Mouse (Mus musculus): ENCODE results near the gene H2-Eb2. TPM values are rescaled to one million over a fixed set of nuclear protein-coding genes. Genes with fewer than 3 reads are reported as not detected.
"Not testable (repeated sequence)": the region's sequence is repeated elsewhere in the genome, so short reads cannot be mapped to it uniquely, and the experiment has no call there.

Gene H2-Eb2
- polyA plus RNA-seq, 1 experiment from 2014 or later = 0.25 TPM

- ATAC-seq; H3K4me1 ChIP-seq (ENCODE audit: control insufficient read depth, insufficient read depth, low read depth, low read length): not testable (repeated sequence)
These were observed 14.9 kb upstream of the H2-Eb2 start for GRCm38 (mm10) chr17:34310526-34310925.

GRCm38 (mm10) chr17:34312185-34312584 lies 13.3 kb upstream of the H2-Eb2 start:
- 75% methylated on average over 1 of the region's 1 CpGs for WGBS
- H3K27ac ChIP-seq (ENCODE audit: low read depth, low read length) = no peak overlapping the region
- 0 out of 2 replicates have a peak, but pooled peaks cover 2% of the 10 kb centered on the region for H3K4me1 ChIP-seq (ENCODE audit: control insufficient read depth, insufficient read depth, low read depth, low read length)
- no peak overlapping the region for H3K4me3 ChIP-seq (ENCODE audit: low read length)
- no peak overlapping the region for H3K4me2 ChIP-seq (ENCODE audit: low read length)
- H3K9ac ChIP-seq (ENCODE audit: low read depth, low read length) = no peak overlapping the region
- H3K27me3 ChIP-seq (replicated peaks; ENCODE audit: control insufficient read depth, insufficient read depth, low read length) = no peaks in the 10 kb centered on the region
- ATAC-seq = no peak
- no peaks in the 10 kb centered on the region for H3K36me3 ChIP-seq (ENCODE audit: control insufficient read depth, insufficient read depth, low read length)
- no peaks in the 10 kb centered on the region for H3K9me3 ChIP-seq (ENCODE audit: control insufficient read depth, low read length)

More at GRCm38 (mm10) chr17:34310526-34310925, 14.9 kb upstream of the H2-Eb2 start:
- H3K36me3 ChIP-seq (ENCODE audit: control insufficient read depth, insufficient read depth, low read length); H3K9ac ChIP-seq (ENCODE audit: low read depth, low read length); H3K4me2 ChIP-seq (ENCODE audit: low read length); H3K4me3 ChIP-seq (ENCODE audit: low read length); H3K9me3 ChIP-seq (ENCODE audit: control insufficient read depth, low read length); H3K27me3 ChIP-seq (replicated peaks; ENCODE audit: control insufficient read depth, insufficient read depth, low read length); H3K27ac ChIP-seq (ENCODE audit: low read depth, low read length): not testable (repeated sequence)
- 82% methylated on average over 3 of the region's 3 CpGs for WGBS

GRCm38 (mm10) chr17:34313393-34313792 lies 12.1 kb upstream of the H2-Eb2 start:
- Histone ChIP-seq H3K9ac (ENCODE audit: low read depth, low read length) (no peak overlapping the region), H3K27ac (ENCODE audit: low read depth, low read length) (no peak overlapping the region), H3K27me3 (replicated peaks; ENCODE audit: control insufficient read depth, insufficient read depth, low read length) (no peaks in the 10 kb centered on the region), H3K4me2 (ENCODE audit: low read length) (no peak overlapping the region), H3K36me3 (ENCODE audit: control insufficient read depth, insufficient read depth, low read length) (no peaks in the 10 kb centered on the region), H3K4me3 (ENCODE audit: low read length) (no peak overlapping the region), H3K4me1 (ENCODE audit: control insufficient read depth, insufficient read depth, low read depth, low read length) (0 out of 2 replicates have a peak, but pooled peaks cover 2% of the 10 kb centered on the region), H3K9me3 (ENCODE audit: control insufficient read depth, low read length) (no peaks in the 10 kb centered on the region)
- 39% methylated on average over 3 of the region's 3 CpGs for WGBS
- peak; percentile 66; the same call in 1 of the 2 replicates for ATAC-seq

- Histone ChIP-seq H3K27me3 (replicated peaks; ENCODE audit: control insufficient read depth, insufficient read depth, low read length) (no peaks in the 10 kb centered on the region), H3K9me3 (ENCODE audit: control insufficient read depth, low read length) (no peaks in the 10 kb centered on the region), H3K4me2 (ENCODE audit: low read length) (no peak overlapping the region), H3K36me3 (ENCODE audit: control insufficient read depth, insufficient read depth, low read length) (no peaks in the 10 kb centered on the region), H3K27ac (ENCODE audit: low read depth, low read length) (no peak overlapping the region), H3K4me1 (ENCODE audit: control insufficient read depth, insufficient read depth, low read depth, low read length) (no peaks in the 10 kb centered on the region), H3K4me3 (ENCODE audit: low read length) (no peak overlapping the region), H3K9ac (ENCODE audit: low read depth, low read length) (no peak overlapping the region)
- no peak for ATAC-seq
- 58% methylated on average over 9 of the region's 9 CpGs for WGBS
These were observed 11.2 kb upstream of the H2-Eb2 start for GRCm38 (mm10) chr17:34314286-34314685.

GRCm38 (mm10) chr17:34315512-34315911 lies 10.0 kb upstream of the H2-Eb2 start:
- no peak for ATAC-seq
- H3K9me3 ChIP-seq (ENCODE audit: control insufficient read depth, low read length) = no peaks in the 10 kb centered on the region
- no peak overlapping the region for H3K27ac ChIP-seq (ENCODE audit: low read depth, low read length)
- H3K36me3 ChIP-seq (ENCODE audit: control insufficient read depth, insufficient read depth, low read length) = no peaks in the 10 kb centered on the region
- H3K9ac ChIP-seq (ENCODE audit: low read depth, low read length) = no peak overlapping the region
- H3K27me3 ChIP-seq (replicated peaks; ENCODE audit: control insufficient read depth, insufficient read depth, low read length) = no peaks in the 10 kb centered on the region
- no peak overlapping the region for H3K4me2 ChIP-seq (ENCODE audit: low read length)
- H3K4me3 ChIP-seq (ENCODE audit: low read length) = no peak overlapping the region
- WGBS = 87% methylated on average over 1 of the region's 1 CpGs
- H3K4me1 ChIP-seq (ENCODE audit: control insufficient read depth, insufficient read depth, low read depth, low read length) = no peaks in the 10 kb centered on the region

GRCm38 (mm10) chr17:34316697-34317096 lies 8.8 kb upstream of the H2-Eb2 start:
- H3K9ac ChIP-seq (ENCODE audit: low read depth, low read length) = no peak overlapping the region
- ATAC-seq = no peak
- 81% methylated on average over 2 of the region's 2 CpGs for WGBS
- no peak overlapping the region for H3K4me2 ChIP-seq (ENCODE audit: low read length)
- no peaks in the 10 kb centered on the region for H3K9me3 ChIP-seq (ENCODE audit: control insufficient read depth, low read length)
- H3K27me3 ChIP-seq (replicated peaks; ENCODE audit: control insufficient read depth, insufficient read depth, low read length) = no peaks in the 10 kb centered on the region
- H3K4me1 ChIP-seq (ENCODE audit: control insufficient read depth, insufficient read depth, low read depth, low read length) = no peaks in the 10 kb centered on the region
- no peak overlapping the region for H3K4me3 ChIP-seq (ENCODE audit: low read length)
- H3K36me3 ChIP-seq (ENCODE audit: control insufficient read depth, insufficient read depth, low read length) = no peaks in the 10 kb centered on the region
- H3K27ac ChIP-seq (ENCODE audit: low read depth, low read length) = no peak overlapping the region

- H3K27ac ChIP-seq (ENCODE audit: low read depth, low read length) = no peak overlapping the region
- no peak overlapping the region for H3K9ac ChIP-seq (ENCODE audit: low read depth, low read length)
- ATAC-seq = no peak
- no peak overlapping the region for H3K4me2 ChIP-seq (ENCODE audit: low read length)
- no peak overlapping the region for H3K4me3 ChIP-seq (ENCODE audit: low read length)
- no peaks in the 10 kb centered on the region for H3K27me3 ChIP-seq (replicated peaks; ENCODE audit: control insufficient read depth, insufficient read depth, low read length)
- 44% methylated on average over 2 of the region's 2 CpGs for WGBS
- no peaks in the 10 kb centered on the region for H3K4me1 ChIP-seq (ENCODE audit: control insufficient read depth, insufficient read depth, low read depth, low read length)
- no peaks in the 10 kb centered on the region for H3K36me3 ChIP-seq (ENCODE audit: control insufficient read depth, insufficient read depth, low read length)
- H3K9me3 ChIP-seq (ENCODE audit: control insufficient read depth, low read length) = no peaks in the 10 kb centered on the region
These were observed 8.2 kb upstream of the H2-Eb2 start for GRCm38 (mm10) chr17:34317275-34317674.

GRCm38 (mm10) chr17:34326373-34326772 lies 908 bp downstream of the H2-Eb2 start:
- H3K36me3 ChIP-seq (ENCODE audit: control insufficient read depth, insufficient read depth, low read length) = no peaks in the 10 kb centered on the region
- no peaks in the 10 kb centered on the region for H3K4me1 ChIP-seq (ENCODE audit: control insufficient read depth, insufficient read depth, low read depth, low read length)
- no peak overlapping the region for H3K4me2 ChIP-seq (ENCODE audit: low read length)
- H3K4me3 ChIP-seq (ENCODE audit: low read length) = no peak overlapping the region
- 78% methylated on average over 3 of the region's 3 CpGs for WGBS
- no peak overlapping the region for H3K9ac ChIP-seq (ENCODE audit: low read depth, low read length)
- H3K9me3 ChIP-seq (ENCODE audit: control insufficient read depth, low read length) = no peaks in the 10 kb centered on the region
- no peak overlapping the region for H3K27ac ChIP-seq (ENCODE audit: low read depth, low read length)
- no peaks in the 10 kb centered on the region for H3K27me3 ChIP-seq (replicated peaks; ENCODE audit: control insufficient read depth, insufficient read depth, low read length)
- no peak for ATAC-seq

GRCm38 (mm10) chr17:34329807-34330206 lies 4.3 kb downstream of the H2-Eb2 start:
- WGBS = 76% methylated on average over 2 of the region's 2 CpGs
- no peaks in the 10 kb centered on the region for H3K9me3 ChIP-seq (ENCODE audit: control insufficient read depth, low read length)
- ATAC-seq = no peak
- no peaks in the 10 kb centered on the region for H3K4me1 ChIP-seq (ENCODE audit: control insufficient read depth, insufficient read depth, low read depth, low read length)
- H3K36me3 ChIP-seq (ENCODE audit: control insufficient read depth, insufficient read depth, low read length) = no peaks in the 10 kb centered on the region
- H3K27me3 ChIP-seq (replicated peaks; ENCODE audit: control insufficient read depth, insufficient read depth, low read length) = no peaks in the 10 kb centered on the region
- H3K27ac ChIP-seq (ENCODE audit: low read depth, low read length) = no peak overlapping the region
- no peak overlapping the region for H3K9ac ChIP-seq (ENCODE audit: low read depth, low read length)
- no peak overlapping the region for H3K4me2 ChIP-seq (ENCODE audit: low read length)
- H3K4me3 ChIP-seq (ENCODE audit: low read length) = no peak overlapping the region

GRCm38 (mm10) chr17:34331200-34331599 lies 5.7 kb downstream of the H2-Eb2 start:
- Histone ChIP-seq H3K9me3 (ENCODE audit: control insufficient read depth, low read length) (no peaks in the 10 kb centered on the region), H3K4me2 (ENCODE audit: low read length) (no peak overlapping the region), H3K4me1 (ENCODE audit: control insufficient read depth, insufficient read depth, low read depth, low read length) (no peaks in the 10 kb centered on the region), H3K9ac (ENCODE audit: low read depth, low read length) (no peak overlapping the region), H3K27me3 (replicated peaks; ENCODE audit: control insufficient read depth, insufficient read depth, low read length) (no peaks in the 10 kb centered on the region), H3K4me3 (ENCODE audit: low read length) (no peak overlapping the region), H3K36me3 (ENCODE audit: control insufficient read depth, insufficient read depth, low read length) (no peaks in the 10 kb centered on the region), H3K27ac (ENCODE audit: low read depth, low read length) (no peak overlapping the region)
- 96% methylated on average over 1 of the region's 1 CpGs for WGBS
- no peak for ATAC-seq
